Mouse (Mus musculus) embryonic facial prominence, embryonic 15.5 days (tissue): ENCODE data around the gene Rab17. TPM values are rescaled to one million over a fixed set of nuclear protein-coding genes. Genes with fewer than 3 reads are reported as not detected.

ENCODE experiments used
- ATAC-seq: fragments of 200-750 bp; cut with Nextera tagmentation; 2 replicates; pipeline ENCODE4 v1.8.0; 2017; ENCODE audit warnings: low read depth, moderate TSS enrichment; ENCODE audit not compliant: insufficient number of reproducible peaks, low FRiP score, low TSS enrichment
- H3K27ac ChIP-seq: fragments of 300-500 bp; sonication (generic); replicated peaks from 2 replicates; pipeline ENCODE4 v1.5.1; 2015; ENCODE audit warnings: mild to moderate bottlenecking, inconsistent platforms
- H3K27me3 ChIP-seq: fragments of 300-500 bp; sonication (generic); 2 replicates; pipeline ENCODE4 v1.6.1; 2015; ENCODE audit warnings: inconsistent platforms
- H3K36me3 ChIP-seq: fragments of 300-500 bp; sonication (generic); 2 replicates; pipeline ENCODE4 v1.6.1; 2015; ENCODE audit warnings: mild to moderate bottlenecking, inconsistent platforms
- H3K4me1 ChIP-seq: fragments of 300-500 bp; sonication (generic); 2 replicates; pipeline ENCODE4 v1.6.1; 2015; ENCODE audit warnings: inconsistent platforms
- H3K4me2 ChIP-seq: fragments of 300-500 bp; sonication (generic); replicated peaks from 2 replicates; pipeline ENCODE4 v1.6.1; 2015; ENCODE audit warnings: mild to moderate bottlenecking, inconsistent platforms
- H3K4me3 ChIP-seq: fragments of 300-500 bp; sonication (generic); replicated peaks from 2 replicates; pipeline ENCODE4 v1.5.1; 2015; ENCODE audit warnings: mild to moderate bottlenecking, inconsistent platforms
- H3K9ac ChIP-seq: fragments of 300-500 bp; sonication (generic); 2 replicates; pipeline ENCODE4 v1.6.1; 2015; ENCODE audit warnings: inconsistent platforms
- H3K9me3 ChIP-seq: fragments of 300-500 bp; sonication (generic); replicated peaks from 2 replicates; pipeline ENCODE4 v1.6.1; 2016; ENCODE audit warnings: inconsistent platforms
- WGBS: fragments of 180-500 bp; shearing (Covaris S2); methylation state at CpG from one replicate; pipeline ENCODE4 v1.1.7; 2015; 5-methylcytosine and 5-hydroxymethylcytosine counted together
- polyA plus RNA-seq: library from polyadenylated mRNA; unstranded; fragments of >200 nt; fragmentation: Nextera tagmentation; extraction: Ambion mirVana; gene quantifications from 2 replicates; pipeline ENCODE4 v1.2.1, GENCODE M21; 2015

The Rab17 gene
- polyA plus RNA-seq, 1 experiment from 2014 or later, result 3.1 TPM

DNA sequence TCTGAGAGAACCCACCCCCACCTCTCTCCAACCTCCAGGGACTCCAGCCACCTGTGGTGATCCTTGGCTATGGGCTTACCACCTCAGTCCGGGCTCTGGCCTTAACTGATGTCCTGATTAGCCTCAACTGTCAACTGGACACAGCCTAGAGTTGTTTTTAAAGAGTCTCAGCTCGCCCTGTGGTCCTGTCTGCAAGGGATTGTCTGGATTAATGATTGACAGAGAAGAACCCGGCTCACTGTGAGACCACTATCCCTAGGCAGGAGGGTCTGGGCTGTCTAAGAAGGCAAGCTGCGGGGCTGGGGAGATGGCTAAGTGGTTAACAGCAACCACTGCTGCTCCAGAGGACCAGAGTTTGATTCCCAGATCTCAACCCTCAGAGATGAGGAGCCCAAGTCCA is 6.9 kb downstream of the Rab17 start:
- no peak overlapping the region for H3K4me3 ChIP-seq
- no peaks in the 10 kb centered on the region; the same call in 1 of the 2 replicates for H3K27me3 ChIP-seq
- no peak for ATAC-seq
- WGBS, result 41% methylated on average over 4 of the region's 4 CpGs
- H3K9me3 ChIP-seq, result no peaks in the 10 kb centered on the region
- no peaks in the 10 kb centered on the region for H3K36me3 ChIP-seq
- H3K27ac ChIP-seq, result no peak overlapping the region
- H3K9ac ChIP-seq, result no peak overlapping the region
- H3K4me2 ChIP-seq, result no peak overlapping the region
- H3K4me1 ChIP-seq, result peaks cover 16% of the 10 kb centered on the region

DNA sequence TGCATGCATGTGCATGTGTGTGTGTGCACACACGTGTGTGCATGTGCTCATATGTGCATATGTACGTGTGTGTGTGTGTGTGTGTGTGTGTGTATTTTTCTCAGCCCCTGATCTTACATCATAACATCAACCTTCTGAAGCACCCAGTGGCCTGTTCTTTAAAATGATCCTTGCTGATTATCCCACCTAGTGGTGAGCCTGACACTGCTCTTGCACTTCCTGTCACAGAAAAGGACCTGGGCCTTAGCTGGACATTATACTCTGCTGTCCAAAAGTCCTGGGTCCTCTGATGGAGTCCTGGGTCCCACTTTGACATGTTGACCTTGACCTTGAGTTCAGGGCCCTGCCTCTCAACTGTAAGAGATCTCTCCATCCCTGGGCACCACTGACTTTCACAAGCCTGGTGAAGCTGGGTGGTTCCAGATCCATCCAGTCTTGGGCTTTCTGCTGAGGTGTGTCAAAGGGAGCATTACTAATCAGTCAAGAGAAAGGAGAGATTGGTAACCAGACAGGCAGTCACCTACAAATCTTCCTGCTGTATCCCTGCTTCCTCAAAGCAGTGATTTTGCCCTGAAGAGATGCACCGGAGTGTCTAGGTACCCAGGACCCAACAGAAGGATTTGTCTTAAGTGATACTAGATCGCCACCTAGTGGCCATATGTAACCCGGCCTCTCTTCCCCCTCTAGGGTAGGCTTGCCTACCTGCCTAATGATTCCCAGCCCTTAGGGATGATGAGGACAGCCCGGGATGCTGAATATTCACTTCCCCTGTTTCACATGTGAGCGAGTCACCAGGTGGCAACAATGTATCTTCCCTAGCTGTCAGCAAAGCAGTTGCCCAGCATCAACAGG is 13.0 kb downstream of the Rab17 start:
- H3K9ac ChIP-seq, result no peak overlapping the region
- H3K27ac ChIP-seq, result no peak overlapping the region
- peaks cover 10% of the 10 kb centered on the region for H3K4me1 ChIP-seq
- H3K27me3 ChIP-seq, result peaks cover 5% of the 10 kb centered on the region; the same call in 1 of the 2 replicates
- no peak overlapping the region for H3K4me3 ChIP-seq
- no peak overlapping the region for H3K4me2 ChIP-seq
- H3K36me3 ChIP-seq, result no peaks in the 10 kb centered on the region
- WGBS, result 23% methylated on average over 7 of the region's 7 CpGs
- ATAC-seq, result peak; percentile 58; the same call in 1 of the 2 replicates
- no peaks in the 10 kb centered on the region for H3K9me3 ChIP-seq

DNA sequence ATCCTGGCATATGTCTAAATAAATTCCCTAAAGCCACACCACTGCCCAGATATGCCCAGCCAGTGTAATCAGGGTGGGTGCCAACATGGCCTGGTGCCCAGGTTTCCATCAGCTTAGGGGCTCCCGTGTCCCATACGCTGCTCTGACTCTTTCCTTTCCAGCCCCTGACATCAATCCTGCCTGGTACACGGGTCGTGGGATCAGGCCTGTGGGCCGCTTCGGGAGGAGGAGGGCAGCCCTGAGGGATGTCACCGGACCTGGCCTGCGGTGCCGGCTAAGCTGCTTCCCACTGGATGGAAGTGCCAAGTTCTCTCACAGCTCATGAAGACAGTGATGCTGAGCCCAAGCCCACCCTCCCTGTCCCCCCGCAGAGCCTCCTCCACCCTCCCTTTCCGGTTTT is 15.8 kb downstream of the Rab17 start:
- Histone ChIP-seq H3K27ac (no peak overlapping the region), H3K9me3 (no peaks in the 10 kb centered on the region), H3K4me2 (peak overlapping the region; percentile 15; the same call in 1 of the 2 replicates), H3K27me3 (peaks cover 5% of the 10 kb centered on the region; the same call in 1 of the 2 replicates), H3K9ac (no peak overlapping the region), H3K4me3 (no peak overlapping the region), H3K4me1 (peaks cover 10% of the 10 kb centered on the region), H3K36me3 (no peaks in the 10 kb centered on the region)
- ATAC-seq, result no peak
- 56% methylated on average over 11 of the region's 11 CpGs for WGBS

DNA sequence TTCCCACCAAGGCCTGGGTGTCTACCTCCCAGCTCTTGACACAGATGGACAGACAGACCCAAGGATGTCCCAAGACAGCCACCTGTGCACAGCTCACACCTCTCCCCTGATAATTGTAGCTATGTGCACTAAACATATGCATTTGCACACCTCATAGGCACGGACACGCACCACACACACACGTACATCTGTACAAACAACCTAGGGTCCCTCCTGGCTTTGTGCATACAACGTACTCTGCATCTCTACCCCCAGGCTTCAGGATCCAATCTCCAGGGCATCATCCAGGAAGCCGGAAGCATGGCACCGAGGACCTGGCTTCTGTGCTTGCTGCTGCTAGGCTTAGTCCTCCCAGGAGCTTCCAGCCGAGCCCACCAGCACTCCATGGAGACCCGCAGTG is 16.7 kb downstream of the Rab17 start, which contains the start of gene Prlh:
Prlh (plus strand) TSS at position 301 of the 400 bp plus-strand sequence.
- Histone ChIP-seq H3K9me3 (no peaks in the 10 kb centered on the region), H3K4me1 (peaks cover 10% of the 10 kb centered on the region), H3K27ac (no peak within 1 kb of the TSS), H3K4me3 (no peak within 1 kb of the TSS), H3K4me2 (peak within 1 kb of the TSS; percentile 15; the same call in 1 of the 2 replicates), H3K9ac (no peak within 1 kb of the TSS), H3K36me3 (no peaks in the 10 kb centered on the region), H3K27me3 (0 out of 2 replicates have a peak, but pooled peaks cover 5% of the 10 kb centered on the region)
- 74% methylated on average over 8 of the region's 8 CpGs for WGBS
- ATAC-seq, result no peak

DNA sequence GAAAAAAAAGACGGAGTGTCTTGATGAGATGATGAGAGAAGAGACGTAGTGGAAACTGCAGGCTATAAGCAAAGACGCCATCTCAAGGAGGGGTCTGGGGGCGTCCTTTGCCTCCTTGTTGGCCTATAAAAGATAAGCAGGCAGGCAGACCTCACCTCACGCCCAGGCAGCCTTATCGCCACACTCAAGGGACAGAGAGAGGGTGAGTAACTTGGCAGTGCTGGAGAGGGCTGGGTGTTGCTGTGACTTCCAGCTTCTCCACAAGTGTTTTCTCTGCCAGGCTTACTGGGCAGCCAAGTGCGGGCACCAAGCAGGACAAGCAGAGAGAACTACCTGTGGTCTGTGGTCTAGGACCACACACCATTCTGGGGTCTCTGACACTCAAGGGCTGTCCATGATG is 17.8 kb downstream of the Rab17 start:
- H3K4me3 ChIP-seq, result no peak overlapping the region
- no peak overlapping the region for H3K4me2 ChIP-seq
- no peak overlapping the region for H3K9ac ChIP-seq
- no peaks in the 10 kb centered on the region for H3K9me3 ChIP-seq
- H3K36me3 ChIP-seq, result no peaks in the 10 kb centered on the region
- no peak overlapping the region for H3K27ac ChIP-seq
- H3K27me3 ChIP-seq, result 0 out of 2 replicates have a peak, but pooled peaks cover 5% of the 10 kb centered on the region
- WGBS, result 80% methylated on average over 7 of the region's 7 CpGs
- H3K4me1 ChIP-seq, result peaks cover 10% of the 10 kb centered on the region
- ATAC-seq, result no peak

DNA sequence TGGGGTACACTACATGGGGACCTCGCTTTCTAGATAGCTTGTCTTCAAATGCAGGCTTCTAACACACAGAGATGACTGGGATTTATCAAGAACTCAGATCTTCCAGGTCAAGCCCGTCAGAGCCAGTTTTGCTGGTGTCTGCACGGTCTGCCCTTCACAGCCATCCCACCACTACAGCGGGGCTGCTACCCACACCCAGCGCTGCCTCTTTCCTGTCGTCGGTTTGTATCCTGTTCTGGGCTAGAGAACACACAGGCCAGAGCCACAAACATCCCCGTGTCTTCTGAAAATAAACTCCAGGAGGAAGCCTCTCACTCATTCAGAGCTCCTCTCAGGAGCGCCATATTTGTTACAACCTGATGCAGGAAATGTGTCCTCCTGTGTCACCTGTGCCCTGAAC is 20.2 kb downstream of the Rab17 start:
- Histone ChIP-seq H3K36me3 (no peaks in the 10 kb centered on the region), H3K9me3 (no peaks in the 10 kb centered on the region), H3K4me2 (no peak overlapping the region), H3K27me3 (0 out of 2 replicates have a peak, but pooled peaks cover 5% of the 10 kb centered on the region), H3K4me3 (no peak overlapping the region), H3K27ac (no peak overlapping the region), H3K9ac (no peak overlapping the region), H3K4me1 (peaks cover 10% of the 10 kb centered on the region)
- 69% methylated on average over 9 of the region's 9 CpGs for WGBS
- no peak for ATAC-seq

DNA sequence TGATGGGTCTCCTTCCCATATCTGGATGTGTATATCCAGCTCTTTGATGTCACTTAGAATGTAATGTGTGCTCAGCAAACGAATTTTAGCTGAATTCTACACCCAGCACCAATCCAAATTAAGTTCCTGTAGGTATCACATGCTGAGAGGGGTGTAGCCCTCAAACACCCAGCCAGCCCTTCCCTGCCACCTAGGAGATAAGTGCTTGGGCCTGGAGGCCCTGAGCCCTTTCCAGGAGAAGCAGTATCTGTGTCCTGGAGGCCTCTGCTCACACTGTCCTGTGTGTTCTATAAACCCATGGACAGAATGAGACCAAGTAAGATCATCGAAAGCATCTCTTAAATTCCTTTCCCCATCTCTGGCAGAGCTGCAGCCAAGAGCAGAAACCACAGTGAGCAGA is 22.2 kb downstream of the Rab17 start:
- whole genome bisulfite sequencing, result 63% methylated on average over 2 of the region's 2 CpGs
- no peaks in the 10 kb centered on the region for H3K27me3 ChIP-seq
- H3K36me3 ChIP-seq, result no peaks in the 10 kb centered on the region
- no peak overlapping the region for H3K27ac ChIP-seq
- no peak overlapping the region for H3K4me2 ChIP-seq
- no peaks in the 10 kb centered on the region for H3K9me3 ChIP-seq
- H3K4me3 ChIP-seq, result no peak overlapping the region
- H3K4me1 ChIP-seq, result no peaks in the 10 kb centered on the region
- no peak for ATAC-seq
- no peak overlapping the region for H3K9ac ChIP-seq

DNA sequence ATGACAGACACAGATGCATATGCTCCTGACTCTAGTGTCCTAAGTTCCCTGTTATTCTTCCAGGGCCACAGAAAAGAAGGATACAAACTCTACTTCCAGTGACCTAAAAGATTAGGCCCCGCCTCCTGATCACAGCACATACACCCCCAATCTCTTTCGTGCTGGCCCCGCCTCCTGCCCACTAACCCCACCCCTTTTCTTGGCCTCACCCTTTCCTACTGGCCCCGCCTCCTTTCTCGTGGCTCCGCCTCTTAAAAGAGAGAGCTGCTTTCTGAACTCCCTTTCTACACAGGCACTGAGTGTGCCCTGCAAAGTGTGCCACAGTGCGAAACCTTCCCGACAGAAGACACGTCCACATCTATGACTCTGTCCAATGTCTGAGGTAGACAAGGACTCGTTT is 24.3 kb downstream of the Rab17 start:
- H3K27ac ChIP-seq, result no peak overlapping the region
- 58% methylated on average over 10 of the region's 10 CpGs for WGBS
- no peaks in the 10 kb centered on the region for H3K9me3 ChIP-seq
- H3K36me3 ChIP-seq, result no peaks in the 10 kb centered on the region
- ATAC-seq, result no peak
- no peaks in the 10 kb centered on the region for H3K27me3 ChIP-seq
- H3K4me1 ChIP-seq, result no peaks in the 10 kb centered on the region
- no peak overlapping the region for H3K4me3 ChIP-seq
- H3K4me2 ChIP-seq, result no peak overlapping the region
- H3K9ac ChIP-seq, result no peak overlapping the region

DNA sequence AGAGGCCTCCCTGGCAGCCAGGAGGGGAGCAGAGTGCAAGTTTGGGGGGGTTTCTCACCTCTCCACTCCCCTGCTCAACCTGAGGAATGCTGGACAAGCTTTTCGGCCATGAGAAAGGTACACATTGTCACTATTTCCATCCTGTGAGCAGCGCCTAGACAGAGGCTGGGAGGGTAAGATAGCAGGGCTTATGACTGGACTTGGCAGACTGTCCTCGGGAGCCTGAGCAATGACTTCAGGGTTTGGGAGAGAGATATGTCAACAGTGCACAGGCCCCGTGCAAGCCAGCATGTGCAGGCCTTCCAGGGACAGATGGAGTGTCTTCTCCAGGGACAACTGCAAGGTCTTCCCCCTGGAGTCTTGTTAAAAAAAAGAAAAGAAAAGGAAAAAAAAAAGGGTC is 29.5 kb downstream of the Rab17 start:
- Histone ChIP-seq H3K27me3 (no peaks in the 10 kb centered on the region), H3K27ac (no peak overlapping the region), H3K4me1 (no peaks in the 10 kb centered on the region), H3K4me2 (no peak overlapping the region), H3K36me3 (no peaks in the 10 kb centered on the region), H3K9me3 (no peaks in the 10 kb centered on the region), H3K4me3 (no peak overlapping the region), H3K9ac (no peak overlapping the region)
- ATAC-seq, result no peak
- 84% methylated on average over 4 of the region's 4 CpGs for WGBS

DNA sequence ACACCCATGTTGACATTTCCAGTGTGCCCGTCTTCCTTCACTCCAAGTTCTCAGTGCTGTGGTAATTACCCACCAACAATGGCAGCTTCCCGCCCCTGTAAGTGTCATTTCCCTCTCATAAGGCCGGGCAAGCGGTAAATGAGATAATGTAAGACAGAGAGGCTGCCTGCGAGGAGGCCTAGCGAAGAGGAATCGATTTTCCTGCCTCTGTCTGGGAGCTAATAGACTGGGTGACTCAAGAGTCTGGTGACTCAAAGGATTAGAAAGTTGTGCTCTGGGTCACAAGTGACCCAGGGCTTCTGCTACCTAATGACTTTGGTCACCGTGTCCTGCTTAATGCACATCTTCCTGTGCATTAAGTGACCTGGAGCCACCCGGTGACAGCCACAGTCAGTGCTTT is 32.5 kb downstream of the Rab17 start:
- ATAC-seq, result no peak
- Histone ChIP-seq H3K27ac (no peak overlapping the region), H3K4me2 (no peak overlapping the region), H3K9ac (no peak overlapping the region), H3K4me3 (no peak overlapping the region), H3K36me3 (no peaks in the 10 kb centered on the region), H3K9me3 (no peaks in the 10 kb centered on the region), H3K4me1 (no peaks in the 10 kb centered on the region), H3K27me3 (no peaks in the 10 kb centered on the region)
- 64% methylated on average over 9 of the region's 9 CpGs for WGBS

DNA sequence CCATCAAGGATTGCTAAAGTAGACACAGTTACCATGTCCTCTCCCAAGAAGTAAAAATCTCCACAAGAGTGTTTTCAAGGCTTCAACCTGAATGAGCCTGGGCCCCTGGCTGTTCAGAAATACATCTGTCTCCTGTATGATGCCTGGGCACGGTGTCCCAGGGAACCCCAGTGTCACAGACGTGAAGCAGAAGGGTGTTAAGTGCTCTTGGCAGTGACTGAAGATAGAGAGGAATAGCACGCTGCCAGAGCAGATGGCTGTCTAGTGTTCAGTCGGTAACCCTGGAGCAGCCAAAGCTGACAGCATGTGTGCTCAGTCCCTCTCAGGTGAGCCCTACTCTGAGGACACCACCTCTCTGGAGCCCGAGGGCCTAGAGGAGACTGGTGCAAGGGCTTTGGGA is 36.5 kb downstream of the Rab17 start:
- Histone ChIP-seq H3K36me3 (no peaks in the 10 kb centered on the region), H3K9ac (no peak overlapping the region), H3K4me1 (peaks cover 7% of the 10 kb centered on the region), H3K4me2 (no peak overlapping the region), H3K27me3 (no peaks in the 10 kb centered on the region), H3K9me3 (no peaks in the 10 kb centered on the region), H3K27ac (no peak overlapping the region), H3K4me3 (no peak overlapping the region)
- ATAC-seq, result no peak
- WGBS, result 78% methylated on average over 5 of the region's 5 CpGs

DNA sequence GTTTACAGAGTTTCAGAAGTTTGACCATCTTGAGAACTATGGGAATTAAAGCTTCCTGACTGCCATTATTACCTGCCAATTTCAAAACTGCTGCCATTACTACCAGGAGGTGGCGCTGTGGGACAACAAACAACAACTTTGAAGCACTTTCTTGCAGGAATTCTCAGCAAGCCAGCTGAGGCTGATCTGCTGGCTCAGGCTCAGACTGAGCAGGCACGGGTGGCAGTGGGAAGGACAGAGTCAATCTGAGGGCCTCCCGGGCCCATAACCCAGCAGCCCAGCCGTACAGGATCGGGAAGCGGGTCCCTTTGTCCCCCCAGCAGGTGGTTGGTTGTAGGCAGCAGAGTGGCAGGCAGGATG is 40.9 kb downstream of the Rab17 start:
- peaks cover 18% of the 10 kb centered on the region for H3K4me1 ChIP-seq
- H3K9ac ChIP-seq, result no peak overlapping the region
- H3K4me2 ChIP-seq, result peak overlapping the region; percentile 91
- no peaks in the 10 kb centered on the region for H3K27me3 ChIP-seq
- 0 out of 2 replicates have a peak, but pooled peaks have one; percentile 30 for ATAC-seq
- H3K36me3 ChIP-seq, result no peaks in the 10 kb centered on the region
- no peak overlapping the region for H3K27ac ChIP-seq
- 6% methylated on average over 6 of the region's 6 CpGs for WGBS
- H3K4me3 ChIP-seq, result peak overlapping the region; percentile 37
- no peaks in the 10 kb centered on the region for H3K9me3 ChIP-seq
